Mouse (Mus musculus) E14TG2a.4 (cell line): ENCODE data around the gene Dpysl5.

Experiments
- CTCF ChIP-seq: conservative IDR thresholded peaks from 2 replicates; pipeline ENCODE4 v1.5.1; 2014; ENCODE audit warnings: low read length
- NANOG ChIP-seq: IDR thresholded peaks from 2 replicates; pipeline ENCODE4 v1.6.1; 2014; ENCODE audit warnings: borderline replicate concordance, low read length, mixed read lengths

GRCm38 (mm10) chr5:30679593-30679992, 31.8 kb upstream of the Dpysl5 start:
- TF ChIP-seq CTCF (no peak), NANOG (no peak)
